Mouse (Mus musculus): ENCODE data around the gene Ddx19a.

GRCm38 (mm10) chr8:111032916-111033315 is 35.3 kb upstream of the Ddx19a start, which contains the start of gene Aars:
- TF ChIP-seq CTCF (IDR thresholded peaks at IDR 0.05; ENCODE audit: low read depth) (no peak), EP300 (IDR thresholded peaks at IDR 0.05; ENCODE audit: low read depth) (no peak)
